Mouse (Mus musculus): ENCODE results near the gene Drg1.

DNA sequence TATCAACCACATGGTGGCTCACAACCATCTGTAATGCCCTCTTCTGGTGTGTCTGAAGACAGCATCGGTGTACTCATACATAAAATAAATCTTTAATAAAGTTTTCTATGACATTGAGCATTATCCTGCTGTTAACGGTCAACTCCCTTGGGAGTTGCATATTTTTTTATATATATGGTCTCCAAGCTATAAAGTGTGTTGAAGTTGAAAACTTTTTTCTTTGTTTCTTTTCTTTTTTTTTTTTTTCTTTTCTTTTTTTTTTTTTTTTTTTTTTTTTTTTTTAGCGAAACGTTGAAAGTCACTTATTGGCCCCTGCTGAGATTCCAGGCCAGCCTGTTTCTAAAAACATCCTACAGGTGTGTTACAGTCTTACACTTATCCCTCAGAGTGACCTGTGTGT lies 32.5 kb downstream of the Drg1 start:
- no peak for TF ChIP-seq CTCF (IDR thresholded peaks at IDR 0.05; ENCODE audit: borderline replicate concordance, insufficient read depth, low read depth, low read length)
- no peak for TF ChIP-seq POLR2A (IDR thresholded peaks at IDR 0.05; ENCODE audit: borderline replicate concordance, insufficient read depth, low read length)
